Mouse (Mus musculus) hindbrain, embryonic 16.5 days (tissue): ENCODE data around the gene Gfra4. TPM values are rescaled to one million over a fixed set of nuclear protein-coding genes. Genes with fewer than 3 reads are reported as not detected.
A peak's percentile ranks its signal among the peaks of the same experiment; 100 is the strongest.

Experiments used
- ATAC-seq: fragments of 200-750 bp; cut with Nextera tagmentation; 2 replicates; pipeline ENCODE4 v1.8.0; 2017; ENCODE audit warnings: moderate TSS enrichment, moderate library complexity
- H3K27ac ChIP-seq: fragments of 300-500 bp; sonication (generic); 2 replicates; pipeline ENCODE4 v1.5.1; 2014; ENCODE audit warnings: low read depth, mild to moderate bottlenecking, control low read depth, low read length, moderate library complexity
- H3K27me3 ChIP-seq: fragments of 300-500 bp; sonication (generic); replicated peaks from 2 replicates; pipeline ENCODE4 v1.6.1; 2014; ENCODE audit warnings: low read length; ENCODE audit not compliant: control insufficient read depth, insufficient read depth
- H3K36me3 ChIP-seq: fragments of 300-500 bp; sonication (generic); 2 replicates; pipeline ENCODE4 v1.6.1; 2014; ENCODE audit warnings: mild to moderate bottlenecking, low read length, moderate library complexity, mixed read lengths; ENCODE audit not compliant: control insufficient read depth, insufficient read depth
- H3K4me1 ChIP-seq: fragments of 300-500 bp; sonication (generic); 2 replicates; pipeline ENCODE4 v1.6.1; 2014; ENCODE audit warnings: low read depth, low read length; ENCODE audit not compliant: control insufficient read depth, insufficient read depth
- H3K4me2 ChIP-seq: fragments of 300-500 bp; sonication (generic); 2 replicates; pipeline ENCODE4 v1.6.1; 2014; ENCODE audit warnings: mild to moderate bottlenecking, low read length, control low read depth, moderate library complexity
- H3K4me3 ChIP-seq: fragments of 300-500 bp; sonication (generic); 2 replicates; pipeline ENCODE4 v1.5.1; 2014; ENCODE audit warnings: mild to moderate bottlenecking, low read length, control low read depth, moderate library complexity
- H3K9ac ChIP-seq: fragments of 300-500 bp; sonication (generic); 2 replicates; pipeline ENCODE4 v1.6.1; 2014; ENCODE audit warnings: low read depth, mild to moderate bottlenecking, control low read depth, low read length, moderate library complexity
- H3K9me3 ChIP-seq: fragments of 300-500 bp; sonication (generic); 2 replicates; pipeline ENCODE4 v1.6.1; 2014; ENCODE audit warnings: mild to moderate bottlenecking, low read length, moderate library complexity; ENCODE audit not compliant: control insufficient read depth
- WGBS: fragments of 180-500 bp; shearing (Covaris S2); extraction: QIAGEN DNeasy Blood & Tissue Kit; methylation state at CpG from one replicate; pipeline ENCODE4 v1.1.7; 2014; 5-methylcytosine and 5-hydroxymethylcytosine counted together
- polyA plus RNA-seq: library from polyadenylated mRNA; unstranded; fragments of >200 nt; fragmentation: Nextera tagmentation; extraction: Ambion mirVana; gene quantifications from 2 replicates; pipeline ENCODE4 v1.2.1, GENCODE M21; 2015

The Gfra4 gene
- polyA plus RNA-seq, 1 experiment from 2014 or later = 53.5 TPM

- Histone ChIP-seq H3K4me3 (peak overlapping the region; percentile 33), H3K9ac (peak overlapping the region; percentile 28; the same call in 1 of the 2 replicates), H3K4me2 (peak overlapping the region; percentile 56), H3K9me3 (no peaks in the 10 kb centered on the region), H3K4me1 (peaks cover 15% of the 10 kb centered on the region), H3K27me3 (peaks cover 40% of the 10 kb centered on the region), H3K27ac (no peak overlapping the region), H3K36me3 (no peaks in the 10 kb centered on the region)
- WGBS = 2% methylated on average over 21 of the region's 21 CpGs
- ATAC-seq = 0 out of 2 replicates have a peak, but pooled peaks have one; percentile 12
Observed at GRCm38 (mm10) chr2:131054646-131055264, 11.9 kb upstream of the Gfra4 start.

- H3K4me3 ChIP-seq = peak overlapping the region; percentile 33
- H3K9me3 ChIP-seq = no peaks in the 10 kb centered on the region
- no peaks in the 10 kb centered on the region for H3K36me3 ChIP-seq
- ATAC-seq = peak; percentile 37
- H3K9ac ChIP-seq = peak overlapping the region; percentile 28; the same call in 1 of the 2 replicates
- no peak overlapping the region for H3K27ac ChIP-seq
- peaks cover 15% of the 10 kb centered on the region for H3K4me1 ChIP-seq
- 2% methylated on average over 45 of the region's 45 CpGs for WGBS
- peak overlapping the region; percentile 56 for H3K4me2 ChIP-seq
- peaks cover 40% of the 10 kb centered on the region for H3K27me3 ChIP-seq
Observed at GRCm38 (mm10) chr2:131053851-131054645, 11.2 kb upstream of the Gfra4 start.

- peaks cover 40% of the 10 kb centered on the region for H3K27me3 ChIP-seq
- H3K9ac ChIP-seq = no peak overlapping the region
- H3K27ac ChIP-seq = no peak overlapping the region
- no peak for ATAC-seq
- H3K9me3 ChIP-seq = no peaks in the 10 kb centered on the region
- H3K36me3 ChIP-seq = no peaks in the 10 kb centered on the region
- no peak overlapping the region for H3K4me2 ChIP-seq
- H3K4me1 ChIP-seq = peaks cover 15% of the 10 kb centered on the region
- 68% methylated on average over 6 of the region's 6 CpGs for WGBS
- H3K4me3 ChIP-seq = no peak overlapping the region
Observed at GRCm38 (mm10) chr2:131052862-131053418, 10.1 kb upstream of the Gfra4 start.

GRCm38 (mm10) chr2:131052043-131052442 lies 9.2 kb upstream of the Gfra4 start:
- peaks cover 40% of the 10 kb centered on the region for H3K27me3 ChIP-seq
- no peak for ATAC-seq

GRCm38 (mm10) chr2:131046025-131046424 lies 3.1 kb upstream of the Gfra4 start:
- Histone ChIP-seq H3K9me3 (no peaks in the 10 kb centered on the region), H3K36me3 (no peaks in the 10 kb centered on the region), H3K4me3 (no peak overlapping the region), H3K27me3 (peaks cover 8% of the 10 kb centered on the region; the same call in 1 of the 2 replicates), H3K27ac (no peak overlapping the region), H3K4me1 (no peaks in the 10 kb centered on the region), H3K9ac (no peak overlapping the region), H3K4me2 (no peak overlapping the region)
- ATAC-seq = no peak
- WGBS = 83% methylated on average over 2 of the region's 2 CpGs

More at GRCm38 (mm10) chr2:131052043-131052442, 9.2 kb upstream of the Gfra4 start:
- peaks cover 15% of the 10 kb centered on the region for H3K4me1 ChIP-seq
- no peaks in the 10 kb centered on the region for H3K9me3 ChIP-seq
- H3K27ac ChIP-seq = no peak overlapping the region
- WGBS = 80% methylated on average over 5 of the region's 5 CpGs
- H3K4me3 ChIP-seq = no peak overlapping the region
- H3K4me2 ChIP-seq = no peak overlapping the region
- no peaks in the 10 kb centered on the region for H3K36me3 ChIP-seq
- H3K9ac ChIP-seq = no peak overlapping the region

GRCm38 (mm10) chr2:131044989-131045720 lies 2.3 kb upstream of the Gfra4 start:
- H3K4me3 ChIP-seq = no peak overlapping the region
- H3K4me2 ChIP-seq = no peak overlapping the region
- peaks cover 7% of the 10 kb centered on the region for H3K4me1 ChIP-seq
- H3K9ac ChIP-seq = no peak overlapping the region
- no peaks in the 10 kb centered on the region for H3K9me3 ChIP-seq
- H3K27ac ChIP-seq = no peak overlapping the region
- no peak for ATAC-seq
- peaks cover 8% of the 10 kb centered on the region; the same call in 1 of the 2 replicates for H3K27me3 ChIP-seq
- H3K36me3 ChIP-seq = no peaks in the 10 kb centered on the region
- 69% methylated on average over 9 of the region's 9 CpGs for WGBS

GRCm38 (mm10) chr2:131044354-131044852 lies 1.5 kb upstream of the Gfra4 start:
- H3K27ac ChIP-seq = no peak overlapping the region
- ATAC-seq = no peak
- H3K9ac ChIP-seq = no peak overlapping the region
- no peaks in the 10 kb centered on the region for H3K36me3 ChIP-seq
- no peak overlapping the region for H3K4me3 ChIP-seq
- H3K9me3 ChIP-seq = no peaks in the 10 kb centered on the region
- H3K4me1 ChIP-seq = peaks cover 11% of the 10 kb centered on the region
- peaks cover 8% of the 10 kb centered on the region; the same call in 1 of the 2 replicates for H3K27me3 ChIP-seq
- WGBS = 13% methylated on average over 7 of the region's 7 CpGs
- peak overlapping the region; percentile 36; the same call in 1 of the 2 replicates for H3K4me2 ChIP-seq

- 3% methylated on average over 100 of the region's 115 CpGs for WGBS
- Histone ChIP-seq H3K27me3 (peaks cover 8% of the 10 kb centered on the region; the same call in 1 of the 2 replicates), H3K4me2 (peak overlapping the region; percentile 70), H3K27ac (peak overlapping the region; percentile 68), H3K4me1 (peaks cover 11% of the 10 kb centered on the region), H3K9me3 (no peaks in the 10 kb centered on the region), H3K9ac (peak overlapping the region; percentile 79), H3K36me3 (no peaks in the 10 kb centered on the region), H3K4me3 (peak overlapping the region; percentile 64)
- peak; percentile 90 for ATAC-seq
Observed at GRCm38 (mm10) chr2:131040854-131041825, 1.7 kb downstream of the Gfra4 start.
